Mouse (Mus musculus) midbrain, embryonic 16.5 days (tissue): Measurements from ENCODE around the gene Ppp6r3. TPM values are rescaled to one million over a fixed set of nuclear protein-coding genes. Genes with fewer than 3 reads are reported as not detected.
A peak's percentile ranks its signal among the peaks of the same experiment; 100 is the strongest.

Experiments
- ATAC-seq: fragments of 200-750 bp; cut with Nextera tagmentation; 2 replicates; pipeline ENCODE4 v1.8.0; 2017; ENCODE audit warnings: moderate TSS enrichment
- H3K27ac ChIP-seq: fragments of 300-500 bp; sonication (generic); 2 replicates; pipeline ENCODE4 v1.5.1; 2014; ENCODE audit warnings: mild to moderate bottlenecking, low read length, mixed read lengths
- H3K27me3 ChIP-seq: fragments of 300-500 bp; sonication (generic); 2 replicates; pipeline ENCODE4 v1.6.1; 2014; ENCODE audit warnings: low read depth, low read length, mixed read lengths; ENCODE audit not compliant: control insufficient read depth, insufficient read depth
- H3K36me3 ChIP-seq: fragments of 300-500 bp; sonication (generic); 2 replicates; pipeline ENCODE4 v1.6.1; 2014; ENCODE audit warnings: mild to moderate bottlenecking, low read length, moderate library complexity, mixed read lengths; ENCODE audit not compliant: control insufficient read depth, insufficient read depth
- H3K4me1 ChIP-seq: fragments of 300-500 bp; sonication (generic); 2 replicates; pipeline ENCODE4 v1.6.1; 2014; ENCODE audit warnings: mild to moderate bottlenecking, low read length, mixed read lengths; ENCODE audit not compliant: control insufficient read depth, insufficient read depth
- H3K4me2 ChIP-seq: fragments of 300-500 bp; sonication (generic); 2 replicates; pipeline ENCODE4 v1.6.1; 2014; ENCODE audit warnings: mild to moderate bottlenecking, low read length, mixed read lengths
- H3K4me3 ChIP-seq: fragments of 300-500 bp; sonication (generic); 2 replicates; pipeline ENCODE4 v1.5.1; 2014; ENCODE audit warnings: low read depth, mild to moderate bottlenecking, low read length, moderate library complexity, mixed read lengths
- H3K9ac ChIP-seq: fragments of 300-500 bp; sonication (generic); 2 replicates; pipeline ENCODE4 v1.6.1; 2014; ENCODE audit warnings: low read depth, low read length, mixed read lengths
- H3K9me3 ChIP-seq: fragments of 300-500 bp; sonication (generic); replicated peaks from 2 replicates; pipeline ENCODE4 v1.6.1; 2014; ENCODE audit warnings: mild to moderate bottlenecking, low read length, mixed read lengths; ENCODE audit not compliant: control insufficient read depth, poor library complexity, severe bottlenecking
- WGBS: fragments of 180-500 bp; shearing (Covaris S2); extraction: QIAGEN DNeasy Blood & Tissue Kit; methylation state at CpG from one replicate; pipeline ENCODE4 v1.1.7; 2014; 5-methylcytosine and 5-hydroxymethylcytosine counted together
- polyA plus RNA-seq: library from polyadenylated mRNA; unstranded; fragments of >200 nt; fragmentation: Nextera tagmentation; extraction: Ambion mirVana; gene quantifications from 2 replicates; pipeline ENCODE4 v1.2.1, GENCODE M21; 2015

The Ppp6r3 gene
- polyA plus RNA-seq, 1 experiment from 2014 or later: 56.9 TPM

GRCm38 (mm10) chr19:3458331-3459099 is 117.0 kb downstream of the Ppp6r3 start:
- H3K27ac ChIP-seq: no peak overlapping the region
- no peak overlapping the region for H3K4me3 ChIP-seq
- H3K9me3 ChIP-seq: no peaks in the 10 kb centered on the region
- peaks cover 62% of the 10 kb centered on the region for H3K36me3 ChIP-seq
- no peaks in the 10 kb centered on the region for H3K4me1 ChIP-seq
- no peaks in the 10 kb centered on the region for H3K27me3 ChIP-seq
- 94% methylated on average over 6 of the region's 6 CpGs for WGBS
- H3K9ac ChIP-seq: no peak overlapping the region
- ATAC-seq: no peak
- H3K4me2 ChIP-seq: no peak overlapping the region

DNA sequence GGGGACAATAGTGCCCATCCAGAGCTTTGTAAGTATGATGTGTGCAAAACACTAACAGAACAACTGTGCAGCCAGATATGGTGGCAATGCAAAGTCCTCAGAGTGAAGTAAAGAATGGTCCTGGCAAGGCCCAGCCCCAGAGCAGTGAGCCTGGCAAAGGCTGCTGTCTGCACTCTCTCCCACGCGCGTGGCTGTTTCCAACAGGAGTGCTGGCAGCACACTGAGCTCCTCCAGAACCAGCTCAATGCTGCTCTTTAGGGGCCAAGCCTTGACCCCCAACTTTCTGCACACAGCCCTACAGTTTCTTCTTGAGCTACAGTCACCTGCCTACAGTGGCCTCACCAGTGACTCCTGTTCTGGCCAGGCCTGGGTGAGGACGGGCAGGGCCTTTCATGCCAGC is 117.8 kb downstream of the Ppp6r3 start:
- H3K9ac ChIP-seq: no peak overlapping the region
- H3K36me3 ChIP-seq: peaks cover 59% of the 10 kb centered on the region
- no peak overlapping the region for H3K27ac ChIP-seq
- H3K4me2 ChIP-seq: no peak overlapping the region
- no peak for ATAC-seq
- no peaks in the 10 kb centered on the region for H3K4me1 ChIP-seq
- no peak overlapping the region for H3K4me3 ChIP-seq
- no peaks in the 10 kb centered on the region for H3K27me3 ChIP-seq
- H3K9me3 ChIP-seq: no peaks in the 10 kb centered on the region
- 99% methylated on average over 4 of the region's 4 CpGs for WGBS

DNA sequence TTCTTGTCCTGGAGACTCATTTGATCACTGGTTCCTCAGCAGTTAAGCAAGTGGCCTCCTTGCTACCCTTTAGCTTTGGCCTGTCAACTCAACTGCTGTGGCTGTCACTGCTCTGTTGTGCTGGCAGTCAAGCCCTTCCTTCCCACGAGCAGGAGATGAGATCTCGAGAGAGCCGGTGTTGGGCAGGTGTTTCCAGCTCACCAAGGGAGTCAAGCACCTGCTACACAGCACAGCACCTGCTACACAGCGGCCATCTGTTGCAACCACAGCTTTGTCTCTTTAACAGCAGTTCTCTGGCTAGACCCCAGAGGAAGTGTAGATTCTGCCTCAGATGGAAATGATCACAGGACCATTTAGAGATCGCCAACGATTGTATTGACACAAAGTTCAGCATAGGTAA is 123.9 kb downstream of the Ppp6r3 start:
- 59% methylated on average over 6 of the region's 6 CpGs for WGBS
- Histone ChIP-seq H3K27ac (no peak overlapping the region), H3K9ac (no peak overlapping the region), H3K4me2 (no peak overlapping the region), H3K4me1 (peaks cover 5% of the 10 kb centered on the region; the same call in 1 of the 2 replicates), H3K27me3 (no peaks in the 10 kb centered on the region), H3K9me3 (no peaks in the 10 kb centered on the region), H3K4me3 (no peak overlapping the region), H3K36me3 (peaks cover 12% of the 10 kb centered on the region; the same call in 1 of the 2 replicates)
- ATAC-seq: peak; percentile 34; the same call in 1 of the 2 replicates

- Histone ChIP-seq H3K9ac (no peak overlapping the region), H3K4me3 (no peak overlapping the region), H3K4me2 (no peak overlapping the region), H3K9me3 (no peaks in the 10 kb centered on the region), H3K27ac (no peak overlapping the region), H3K4me1 (peaks cover 5% of the 10 kb centered on the region; the same call in 1 of the 2 replicates), H3K27me3 (no peaks in the 10 kb centered on the region), H3K36me3 (peaks cover 11% of the 10 kb centered on the region; the same call in 1 of the 2 replicates)
- ATAC-seq: peak; percentile 82
- 24% methylated on average over 6 of the region's 6 CpGs for WGBS
Measured at GRCm38 (mm10) chr19:3451170-3451569, 124.4 kb downstream of the Ppp6r3 start.

- 95% methylated on average over 3 of the region's 3 CpGs for WGBS
- ATAC-seq: no peak
Measured at GRCm38 (mm10) chr19:3450714-3451113, 124.8 kb downstream of the Ppp6r3 start.

DNA sequence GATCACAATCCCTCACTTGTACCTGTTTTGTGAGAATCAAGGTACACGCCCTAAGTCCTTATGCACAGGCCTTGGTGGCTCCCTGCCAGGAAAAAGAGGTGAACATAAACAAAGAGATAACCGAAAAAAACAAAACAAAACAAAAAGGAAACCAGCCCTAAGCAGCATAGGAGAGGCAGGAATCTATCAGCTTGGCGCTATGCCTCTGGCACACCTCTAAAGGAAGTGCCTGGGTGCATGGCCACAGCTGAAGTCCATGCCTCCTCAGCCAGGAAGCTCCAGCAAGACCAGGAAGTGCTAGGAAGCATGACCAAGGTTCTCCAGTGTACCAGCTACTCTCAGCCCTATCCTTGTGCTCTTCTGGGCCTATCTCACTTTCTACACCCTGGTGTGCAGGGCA is 126.3 kb downstream of the Ppp6r3 start:
- Histone ChIP-seq H3K4me1 (peaks cover 5% of the 10 kb centered on the region; the same call in 1 of the 2 replicates), H3K4me2 (no peak overlapping the region), H3K27me3 (no peaks in the 10 kb centered on the region), H3K27ac (no peak overlapping the region), H3K4me3 (no peak overlapping the region), H3K36me3 (0 out of 2 replicates have a peak, but pooled peaks cover under 1% of the 10 kb centered on the region), H3K9me3 (no peaks in the 10 kb centered on the region), H3K9ac (no peak overlapping the region)
- 84% methylated on average over 3 of the region's 3 CpGs for WGBS
- no peak for ATAC-seq

More at GRCm38 (mm10) chr19:3450714-3451113, 124.8 kb downstream of the Ppp6r3 start:
- Histone ChIP-seq H3K9ac (no peak overlapping the region), H3K4me1 (peaks cover 5% of the 10 kb centered on the region; the same call in 1 of the 2 replicates), H3K27ac (no peak overlapping the region), H3K36me3 (peaks cover 10% of the 10 kb centered on the region; the same call in 1 of the 2 replicates), H3K4me2 (no peak overlapping the region), H3K27me3 (no peaks in the 10 kb centered on the region), H3K4me3 (no peak overlapping the region), H3K9me3 (no peaks in the 10 kb centered on the region)

DNA sequence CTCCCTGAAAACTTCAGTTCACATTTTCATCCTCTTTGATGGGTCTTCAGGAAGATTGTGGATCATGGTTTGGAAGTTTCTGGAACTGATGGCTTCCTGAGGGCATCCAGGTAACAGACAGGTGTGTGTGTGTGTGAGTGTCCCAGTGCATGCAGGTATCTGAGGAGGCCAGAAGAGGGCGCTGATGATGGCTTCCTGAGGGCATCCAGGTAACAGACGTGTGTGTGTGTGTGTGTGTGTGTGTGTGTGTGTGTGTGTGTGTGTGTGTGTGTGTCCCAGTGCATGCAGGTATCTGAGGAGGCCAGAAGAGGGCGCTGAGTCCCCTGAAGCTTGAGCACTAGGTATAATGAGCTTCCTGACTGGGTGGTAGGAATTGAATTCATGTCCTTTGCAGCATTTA is 128.2 kb downstream of the Ppp6r3 start:
- Histone ChIP-seq H3K36me3 (no peaks in the 10 kb centered on the region), H3K27ac (no peak overlapping the region), H3K9me3 (no peaks in the 10 kb centered on the region), H3K4me1 (peaks cover 5% of the 10 kb centered on the region; the same call in 1 of the 2 replicates), H3K9ac (no peak overlapping the region), H3K4me2 (no peak overlapping the region), H3K4me3 (no peak overlapping the region), H3K27me3 (no peaks in the 10 kb centered on the region)
- 60% methylated on average over 3 of the region's 3 CpGs for WGBS
- ATAC-seq: no peak

DNA sequence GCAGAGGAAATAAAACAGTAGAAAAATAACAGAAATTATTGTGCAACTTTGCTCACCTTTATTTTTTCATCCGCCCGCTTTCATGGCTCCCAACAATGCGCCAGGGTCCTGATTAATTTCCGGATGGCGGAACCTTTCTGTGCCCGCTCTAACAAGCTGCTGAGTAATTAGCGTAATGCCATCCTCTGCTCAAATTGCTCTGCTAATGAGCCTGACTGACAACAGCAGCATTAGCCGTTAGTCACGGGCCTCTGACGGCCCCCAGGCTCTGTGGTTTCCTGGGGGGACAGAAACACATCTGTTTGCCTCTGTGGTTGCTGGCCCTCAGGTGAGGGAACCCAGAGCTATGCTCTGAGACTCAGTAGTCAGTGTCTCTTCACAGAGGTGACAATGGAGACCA is 134.5 kb downstream of the Ppp6r3 start:
- WGBS: 57% methylated on average over 10 of the region's 10 CpGs
- H3K27me3 ChIP-seq: no peaks in the 10 kb centered on the region
- no peak overlapping the region for H3K9ac ChIP-seq
- no peak overlapping the region for H3K4me3 ChIP-seq
- H3K4me1 ChIP-seq: no peaks in the 10 kb centered on the region
- ATAC-seq: no peak
- no peaks in the 10 kb centered on the region for H3K9me3 ChIP-seq
- H3K27ac ChIP-seq: no peak overlapping the region
- no peak overlapping the region for H3K4me2 ChIP-seq
- H3K36me3 ChIP-seq: no peaks in the 10 kb centered on the region

DNA sequence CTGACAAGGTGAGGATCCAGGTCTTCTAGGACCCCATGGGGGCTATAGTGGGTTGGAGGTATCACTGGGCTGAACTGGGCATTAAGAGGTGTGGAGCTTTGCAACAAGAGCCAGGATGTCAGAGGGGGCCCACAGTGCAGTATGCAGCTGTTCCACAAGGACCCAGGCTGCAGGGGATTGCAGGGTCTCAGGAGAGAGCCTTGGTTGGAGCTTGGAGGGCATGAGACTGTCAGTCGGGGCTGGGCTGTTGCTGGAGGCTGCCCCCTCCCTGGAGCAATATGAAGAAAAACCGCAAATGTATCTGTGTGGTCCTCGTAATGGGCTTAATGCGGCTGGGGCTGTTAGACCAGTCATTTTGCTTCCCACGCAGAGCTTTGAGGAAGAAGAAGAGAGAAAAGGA is 134.9 kb downstream of the Ppp6r3 start:
- H3K36me3 ChIP-seq: no peaks in the 10 kb centered on the region
- no peaks in the 10 kb centered on the region for H3K4me1 ChIP-seq
- no peak for ATAC-seq
- H3K27ac ChIP-seq: no peak overlapping the region
- no peaks in the 10 kb centered on the region for H3K27me3 ChIP-seq
- WGBS: 63% methylated on average over 5 of the region's 5 CpGs
- no peak overlapping the region for H3K9ac ChIP-seq
- no peak overlapping the region for H3K4me3 ChIP-seq
- H3K9me3 ChIP-seq: no peaks in the 10 kb centered on the region
- H3K4me2 ChIP-seq: no peak overlapping the region
